7 mouse cellular contexts compared by ENCODE assay signal in genomic region chr5:125139669-125140068, GRCm38 (mm10). TPM values are rescaled to one million over a fixed set of nuclear protein-coding genes. Genes with fewer than 3 reads are reported as not detected.
DNase-seq lines count a peak whose midpoint lies in the region; ATAC-seq and TF ChIP-seq lines count a peak whose summit lies in the region.

No protein-coding gene starts in this region.

- WGBS in lung, embryonic 16.5 days, result 63% methylated on average over 5 of the region's 5 CpGs
- WGBS in lung, adult 2 months, result 42% methylated on average over 5 of the region's 5 CpGs
- 63% methylated on average over 5 of the region's 5 CpGs for WGBS in forebrain, embryonic 14.5 days
- WGBS in limb, embryonic 13.5 days, result 78% methylated on average over 5 of the region's 5 CpGs
- WGBS in stomach, embryonic 15.5 days, result 70% methylated on average over 5 of the region's 5 CpGs

- no peak for ATAC-seq in lung, embryonic 16.5 days (ENCODE audit: low read depth)
- no peak for ATAC-seq in forebrain, embryonic 14.5 days
- ATAC-seq in limb, embryonic 13.5 days (ENCODE audit: low FRiP score, low read depth), result no peak
- ATAC-seq in stomach, embryonic 15.5 days (ENCODE audit: insufficient read depth, low FRiP score, low read depth), result no peak

- no peak for TF ChIP-seq CTCF in lung, adult 2 months (IDR thresholded peaks at IDR 0.05; ENCODE audit: insufficient read depth, low read length)

- no peaks in the 10 kb centered on the region for H3K9me3 ChIP-seq in lung, embryonic 16.5 days (ENCODE audit: control insufficient read depth, low read length)
- H3K9me3 ChIP-seq in forebrain, embryonic 14.5 days (replicated peaks; ENCODE audit: control insufficient read depth, low read length), result no peaks in the 10 kb centered on the region
- no peaks in the 10 kb centered on the region for H3K9me3 ChIP-seq in limb, embryonic 13.5 days
- H3K9me3 ChIP-seq in stomach, embryonic 15.5 days, result no peaks in the 10 kb centered on the region

- no peak for TF ChIP-seq POLR2A in lung, adult 2 months (IDR thresholded peaks at IDR 0.05; ENCODE audit: borderline replicate concordance, extremely low read depth, low read depth, low read length)

- peak overlapping the region; percentile 73 for H3K9ac ChIP-seq in lung, embryonic 16.5 days (ENCODE audit: low read length)
- H3K9ac ChIP-seq in forebrain, embryonic 14.5 days (ENCODE audit: low read length), result peak overlapping the region; percentile 67; the same call in 1 of the 2 replicates
- H3K9ac ChIP-seq in limb, embryonic 13.5 days, result peak overlapping the region; percentile 73
- peak overlapping the region; percentile 13; the same call in 1 of the 2 replicates for H3K9ac ChIP-seq in stomach, embryonic 15.5 days

- no peaks in the 10 kb centered on the region for H3K36me3 ChIP-seq in lung, embryonic 16.5 days (ENCODE audit: control insufficient read depth, insufficient read depth, low read length)
- no peaks in the 10 kb centered on the region for H3K36me3 ChIP-seq in forebrain, embryonic 14.5 days (ENCODE audit: control insufficient read depth, insufficient read depth, low read length)
- no peaks in the 10 kb centered on the region for H3K36me3 ChIP-seq in limb, embryonic 13.5 days
- no peaks in the 10 kb centered on the region for H3K36me3 ChIP-seq in stomach, embryonic 15.5 days

- peak overlapping the region; percentile 78 for H3K4me2 ChIP-seq in lung, embryonic 16.5 days (ENCODE audit: low read depth, low read length)
- peak overlapping the region; percentile 62 for H3K4me2 ChIP-seq in forebrain, embryonic 14.5 days (ENCODE audit: low read length)
- peak overlapping the region; percentile 82 for H3K4me2 ChIP-seq in limb, embryonic 13.5 days (replicated peaks)
- H3K4me2 ChIP-seq in stomach, embryonic 15.5 days, result peak overlapping the region; percentile 79

- peak overlapping the region; percentile 49 for H3K4me3 ChIP-seq in lung, embryonic 16.5 days (ENCODE audit: low read length)
- H3K4me3 ChIP-seq in lung, adult 2 months (replicated peaks; ENCODE audit: extremely low read depth, low read depth, low read length), result no peak overlapping the region
- H3K4me3 ChIP-seq in forebrain, embryonic 14.5 days (ENCODE audit: low read depth, low read length), result peak overlapping the region; percentile 19; the same call in 1 of the 2 replicates
- peak overlapping the region; percentile 43 for H3K4me3 ChIP-seq in limb, embryonic 13.5 days
- H3K4me3 ChIP-seq in stomach, embryonic 15.5 days (replicated peaks), result peak overlapping the region; percentile 44

- DNase-seq in lung, adult 2 months, result no peak
- peak; percentile 45 for DNase-seq in forebrain, embryonic 14.5 days (ENCODE audit: low spot score)
- no peak for DNase-seq in thymus, adult 18-20 months
- DNase-seq in embryo, embryonic 9.5 days (ENCODE audit: extremely low spot score), result no peak

- no peaks in the 10 kb centered on the region for H3K27me3 ChIP-seq in lung, embryonic 16.5 days (ENCODE audit: control insufficient read depth, insufficient read depth, low read depth, low read length)
- H3K27me3 ChIP-seq in forebrain, embryonic 14.5 days (replicated peaks; ENCODE audit: control insufficient read depth, insufficient read depth, low read length), result no peaks in the 10 kb centered on the region
- no peaks in the 10 kb centered on the region for H3K27me3 ChIP-seq in limb, embryonic 13.5 days
- H3K27me3 ChIP-seq in stomach, embryonic 15.5 days (replicated peaks), result no peaks in the 10 kb centered on the region

- H3K27ac ChIP-seq in lung, embryonic 16.5 days (ENCODE audit: low read length), result peak overlapping the region; percentile 100
- peak overlapping the region; percentile 99 for H3K27ac ChIP-seq in forebrain, embryonic 14.5 days (ENCODE audit: low read depth, low read length)
- peak overlapping the region; percentile 100 for H3K27ac ChIP-seq in limb, embryonic 13.5 days
- H3K27ac ChIP-seq in stomach, embryonic 15.5 days, result peak overlapping the region; percentile 97

- H3K4me1 ChIP-seq in lung, embryonic 16.5 days (replicated peaks; ENCODE audit: control insufficient read depth, insufficient read depth, low read length), result peaks cover 77% of the 10 kb centered on the region
- H3K4me1 ChIP-seq in lung, adult 2 months (ENCODE audit: control insufficient read depth, insufficient read depth, low read length), result peaks cover 48% of the 10 kb centered on the region
- peaks cover 83% of the 10 kb centered on the region for H3K4me1 ChIP-seq in forebrain, embryonic 14.5 days (ENCODE audit: control insufficient read depth, insufficient read depth, low read length)
- H3K4me1 ChIP-seq in limb, embryonic 13.5 days, result peaks cover 91% of the 10 kb centered on the region
- peaks cover 79% of the 10 kb centered on the region for H3K4me1 ChIP-seq in stomach, embryonic 15.5 days

RNA-seq across cellular contexts. Expression of gene Ncor2, which starts 39.4 kb away (rescaled TPM):
- polyA plus RNA-seq in lung, embryonic 16.5 days (2015; fragmentation: Nextera tagmentation; extraction: Ambion mirVana), result 20.3 and 27.3 TPM in 2 replicates
- polyA plus RNA-seq in lung, adult 2 months (2012; rRNA removed), result 65.5 and 78.9 TPM in 2 replicates
- 15.1 and 22.3 TPM in 2 replicates for polyA plus RNA-seq in forebrain, embryonic 14.5 days (2014; fragmentation: Nextera tagmentation; extraction: Ambion mirVana)
- 33.9 and 34.9 TPM in 2 replicates for polyA plus RNA-seq in limb, embryonic 13.5 days (2015; fragmentation: Nextera tagmentation; extraction: Ambion mirVana)
- 26.7 and 32.5 TPM in 2 replicates for polyA plus RNA-seq in stomach, embryonic 15.5 days (2015; fragmentation: Nextera tagmentation; extraction: Ambion mirVana)

Comparison
In these comparisons a context has a peak if more than half of its experiments do, and no peak if none do; other contexts are left out.
1. H3K9ac ChIP-seq: peak in every context shown above with its lines; median percentile 73 in lung, embryonic 16.5 days; 73 in limb, embryonic 13.5 days; 67 in forebrain, embryonic 14.5 days; 13 in stomach, embryonic 15.5 days.